Mouse (Mus musculus) megakaryocyte, embryonic 14.5 days (primary cell): Measurements from ENCODE around the gene Rgl3.

Source experiments
- FLI1 ChIP-seq: IDR thresholded peaks from 2 replicates; pipeline ENCODE4 v1.6.1; 2012; ENCODE audit warnings: low read length, inconsistent platforms, mixed read lengths
- GATA1 ChIP-seq: IDR thresholded peaks from 3 replicates; pipeline ENCODE4 v1.6.1; 2012; ENCODE audit warnings: mixed read lengths, low read length, inconsistent platforms, borderline replicate concordance

DNA sequence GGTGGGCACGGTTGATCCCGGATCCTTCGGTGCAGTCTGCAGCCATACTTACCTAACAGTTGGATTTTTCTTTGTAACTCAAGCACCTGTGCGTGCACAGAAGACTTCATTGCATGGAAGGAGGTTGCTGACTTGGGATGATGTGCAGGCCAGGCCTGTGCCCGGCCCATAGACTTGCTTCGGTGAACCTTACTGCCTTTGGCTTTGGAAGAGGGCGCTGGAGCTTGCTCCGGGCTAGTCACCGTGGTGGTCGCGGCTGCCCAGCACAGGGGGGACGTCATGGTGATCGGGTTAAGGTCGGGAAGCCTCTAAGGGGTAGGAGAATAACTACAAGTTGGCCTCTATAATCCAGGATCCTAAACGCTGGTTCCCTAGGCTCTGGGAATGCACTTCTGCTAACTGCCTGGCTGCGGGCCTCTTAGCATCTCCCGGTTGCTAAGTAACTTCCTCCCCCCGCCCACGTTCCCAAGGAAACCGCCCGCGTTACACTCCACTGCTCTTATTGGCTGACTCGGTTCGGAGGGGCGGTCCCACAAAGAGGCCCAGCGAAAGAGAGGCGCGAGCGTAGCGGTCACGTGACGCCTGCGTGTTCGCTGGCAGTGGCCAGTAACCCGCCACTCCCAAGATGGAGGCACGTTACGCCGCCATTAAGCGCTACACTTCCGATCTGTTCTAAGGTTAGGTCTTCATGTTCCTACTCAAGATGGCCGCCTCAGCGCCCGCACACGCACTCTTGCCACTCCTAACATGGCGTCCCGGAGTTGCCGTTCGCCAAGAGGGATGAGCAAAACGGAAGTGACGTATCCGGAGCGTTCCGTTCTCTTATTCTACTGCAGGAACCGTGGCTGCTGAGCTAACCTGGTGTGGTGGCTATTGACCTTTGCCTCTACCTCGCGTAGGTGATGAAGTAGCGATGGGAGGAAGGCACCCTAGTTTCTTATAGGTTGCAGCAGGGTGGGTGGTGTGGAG is 13.2 kb upstream of the Rgl3 start, which contains the start of the genes Ccdc151 and Prkcsh:
- TF ChIP-seq GATA1 (no peak), FLI1 (0 out of 2 replicates have a peak, but pooled peaks have one; percentile 68)
